Mouse (Mus musculus): ENCODE data around the gene Chrm1.

- TF ChIP-seq POLR2A (IDR thresholded peaks at IDR 0.05; ENCODE audit: low read depth, low read length) (no peak), CTCF (IDR thresholded peaks at IDR 0.05; ENCODE audit: extremely low read depth, insufficient read length, insufficient replicate concordance, low read depth, low read length) (peak; percentile 21; the same call in 1 of the 2 replicates)
Observed at GRCm38 (mm10) chr19:8718357-8718756, 54.8 kb downstream of the Chrm1 start.
